Comparison of ENCODE assay signal across 9 mouse cellular contexts in genomic region chr19:21031768-21032308, GRCm38 (mm10).
DNase-seq lines count a peak whose midpoint lies in the region; ATAC-seq lines count a peak whose summit lies in the region.
"Had no signal": no experiment of that assay in that cellular context is flagged by ENCODE, and none has a peak within 500 bp of the region (broad histone marks: within the 10 kb centered on the region; RNA-seq: fewer than 3 reads in every experiment).

No protein-coding gene starts in this region.

- no peak overlapping the region for H3K4me3 ChIP-seq in liver, embryonic 13.5 days (replicated peaks)
- no peak overlapping the region for H3K4me3 ChIP-seq in hindbrain, embryonic 10.5 days
- no peak overlapping the region for H3K4me3 ChIP-seq in hindbrain, embryonic 12.5 days

- H3K27ac ChIP-seq in liver, embryonic 13.5 days = no peak overlapping the region
- no peak overlapping the region for H3K27ac ChIP-seq in hindbrain, embryonic 10.5 days
- no peak overlapping the region for H3K27ac ChIP-seq in hindbrain, embryonic 12.5 days

- WGBS in liver, embryonic 13.5 days (ENCODE audit: insufficient replicate concordance) = 35% methylated on average over 4 of the region's 4 CpGs
- WGBS in hindbrain, embryonic 10.5 days = 91% methylated on average over 4 of the region's 4 CpGs
- 87% methylated on average over 4 of the region's 4 CpGs for WGBS in hindbrain, embryonic 12.5 days

- H3K4me1 ChIP-seq in liver, embryonic 13.5 days (replicated peaks) = peaks cover 3% of the 10 kb centered on the region
- peaks cover 9% of the 10 kb centered on the region for H3K4me1 ChIP-seq in hindbrain, embryonic 10.5 days (replicated peaks)
- peaks cover 7% of the 10 kb centered on the region for H3K4me1 ChIP-seq in hindbrain, embryonic 12.5 days

- peak; percentile 41 for DNase-seq in heart, adult 8-10 months (ENCODE audit: low spot score)
- no peak for DNase-seq in heart, postnatal 4 days
- peak; percentile 82 for DNase-seq in adipocyte (ENCODE audit: low spot score)
- peak; percentile 12 for DNase-seq in liver, embryonic 13.5 days
- DNase-seq in monocyte, adult 2 months (ENCODE audit: low read depth in 1 of 2, low spot score in 2 of 2) = peak; percentile 59 to 61
- DNase-seq in hindbrain, embryonic 10.5 days (ENCODE audit: low spot score) = no peak
- DNase-seq in right cerebral cortex, adult 2 months (ENCODE audit: low spot score in 2 of 2) = no peak

- H3K9me3 ChIP-seq in liver, embryonic 13.5 days (replicated peaks) = no peaks in the 10 kb centered on the region
- H3K9me3 ChIP-seq in hindbrain, embryonic 10.5 days = no peaks in the 10 kb centered on the region
- H3K9me3 ChIP-seq in hindbrain, embryonic 12.5 days (replicated peaks) = no peaks in the 10 kb centered on the region

- H3K9ac ChIP-seq in liver, embryonic 13.5 days = no peak overlapping the region
- H3K9ac ChIP-seq in hindbrain, embryonic 12.5 days = no peak overlapping the region

- H3K27me3 ChIP-seq in liver, embryonic 13.5 days = no peaks in the 10 kb centered on the region
- H3K27me3 ChIP-seq in hindbrain, embryonic 10.5 days (ENCODE audit: insufficient read depth, poor library complexity, severe bottlenecking) = no peaks in the 10 kb centered on the region
- H3K27me3 ChIP-seq in hindbrain, embryonic 12.5 days = no peaks in the 10 kb centered on the region

- ATAC-seq in liver, embryonic 13.5 days (ENCODE audit: low read depth) = peak; percentile 64
- no peak for ATAC-seq in hindbrain, embryonic 12.5 days (ENCODE audit: low FRiP score)
- ATAC-seq: forebrain, embryonic 14.5 days had no signal

- H3K4me2 ChIP-seq in liver, embryonic 13.5 days = no peak overlapping the region
- no peak overlapping the region for H3K4me2 ChIP-seq in hindbrain, embryonic 12.5 days (replicated peaks)

- no peaks in the 10 kb centered on the region for H3K36me3 ChIP-seq in liver, embryonic 13.5 days
- H3K36me3 ChIP-seq in hindbrain, embryonic 10.5 days = no peaks in the 10 kb centered on the region
- H3K36me3 ChIP-seq in hindbrain, embryonic 12.5 days = no peaks in the 10 kb centered on the region

Comparison
In these comparisons a context has a peak if more than half of its experiments do, and no peak if none do; other contexts are left out.
1. DNase-seq: peak in heart, adult 8-10 months (single experiment), adipocyte (single experiment), liver, embryonic 13.5 days (single experiment) and monocyte, adult 2 months (2 of 2); none in heart, postnatal 4 days (single experiment), hindbrain, embryonic 10.5 days (single experiment) and right cerebral cortex, adult 2 months (0 of 2).